Mouse (Mus musculus): Measurements from ENCODE around the gene Gm45234.

Gene Gm45234

GRCm38 (mm10) chr6:124765951-124766350 is 10.1 kb upstream of the Gm45234 start:
- DNase-seq = no peak

GRCm38 (mm10) chr6:124759259-124759658 is 3.4 kb upstream of the Gm45234 start:
- peak; percentile 92 for DNase-seq

- DNase-seq = peak; percentile 12
Measured at GRCm38 (mm10) chr6:124758849-124759232, 3.0 kb upstream of the Gm45234 start.

GRCm38 (mm10) chr6:124757909-124758848 is 2.4 kb upstream of the Gm45234 start:
- DNase-seq = peak; percentile 81

- DNase-seq = peak; percentile 28
Measured at GRCm38 (mm10) chr6:124757351-124757880, 1.6 kb upstream of the Gm45234 start.

- DNase-seq = peak; percentile 94
Measured at GRCm38 (mm10) chr6:124756652-124757350, 980 bp upstream of the Gm45234 start.

GRCm38 (mm10) chr6:124755306-124755705 is 515 bp downstream of the Gm45234 start:
- no peak for DNase-seq

- DNase-seq = no peak
Measured at GRCm38 (mm10) chr6:124753861-124754260, 2.0 kb downstream of the Gm45234 start.

- DNase-seq = no peak
Measured at GRCm38 (mm10) chr6:124750405-124750804, 5.4 kb downstream of the Gm45234 start.

- no peak for DNase-seq
Measured at GRCm38 (mm10) chr6:124746654-124747632, 8.9 kb downstream of the Gm45234 start.

- no peak for DNase-seq
Measured at GRCm38 (mm10) chr6:124746296-124746605, 9.6 kb downstream of the Gm45234 start.

- DNase-seq = peak; percentile 94
Measured at GRCm38 (mm10) chr6:124745490-124746295, 10.1 kb downstream of the Gm45234 start.

GRCm38 (mm10) chr6:124744755-124745321 is 11.0 kb downstream of the Gm45234 start:
- DNase-seq = no peak

- no peak for DNase-seq
Measured at GRCm38 (mm10) chr6:124743647-124744046, 12.2 kb downstream of the Gm45234 start.

- DNase-seq = no peak
Measured at GRCm38 (mm10) chr6:124742839-124743514, 12.8 kb downstream of the Gm45234 start.

- DNase-seq = no peak
Measured at GRCm38 (mm10) chr6:124741842-124742241, 14.0 kb downstream of the Gm45234 start.

GRCm38 (mm10) chr6:124740888-124741761 is 14.7 kb downstream of the Gm45234 start, which contains the start of gene Grcc10:
Gene Grcc10 (minus strand): TSS chr6:124741374.
- DNase-seq = peak; percentile 93

- peak; percentile 74 for DNase-seq
Measured at GRCm38 (mm10) chr6:124740211-124740887, 15.5 kb downstream of the Gm45234 start.

GRCm38 (mm10) chr6:124739231-124739796 is 16.5 kb downstream of the Gm45234 start:
- DNase-seq = no peak

Data from lung, postnatal 10 days (tissue).